Mouse (Mus musculus): ENCODE measurements around the gene Ankrd10.

GRCm38 (mm10) chr8:11627717-11628116 is 7.8 kb downstream of the Ankrd10 start:
- no peak for TF ChIP-seq CTCF (IDR thresholded peaks at IDR 0.05; ENCODE audit: control insufficient read depth, insufficient read depth, insufficient read length)
- no peak for TF ChIP-seq MAX (IDR thresholded peaks at IDR 0.05)
- no peak for TF ChIP-seq USF1 (IDR thresholded peaks at IDR 0.05; ENCODE audit: low read depth)

Measured in C2C12 (cell line).